Mouse (Mus musculus): ENCODE measurements around the gene Soga1. TPM values are rescaled to one million over a fixed set of nuclear protein-coding genes. Genes with fewer than 3 reads are reported as not detected.

Gene Soga1
- total RNA-seq, 2 experiments from 2014 or later = 20.2 to 25.1 TPM

- intact Hi-C loops (cut with DNase I) = loop anchor here (5.0 kb wide), 1 partner anchor 191 kb away; no protein-coding TSS in a partner anchor
- Histone ChIP-seq H3K27ac (no peak overlapping the region), H3K4me3 (no peak overlapping the region)
- no peak for TF ChIP-seq CTCF (IDR thresholded peaks at IDR 0.05)
- DNase-seq (ENCODE audit: extremely low spot score in 1 of 2, low spot score in 2 of 2) = no peak
These were observed 80.8 kb downstream of the Soga1 start for GRCm38 (mm10) chr2:156998263-156998662.

GRCm38 (mm10) chr2:156996576-156996975 lies 82.5 kb downstream of the Soga1 start:
- peak; percentile 41 to 54 for DNase-seq (ENCODE audit: extremely low spot score in 1 of 2, low spot score in 2 of 2)
- intact Hi-C loops (cut with DNase I) = loop anchor here (1.0 to 5.0 kb wide), 3 partner anchors 91 to 189 kb away; no protein-coding TSS in a partner anchor
- H3K4me3 ChIP-seq = no peak overlapping the region
- no peak overlapping the region for H3K27ac ChIP-seq
- TF ChIP-seq CTCF (IDR thresholded peaks at IDR 0.05) = peak; percentile 87

DNA sequence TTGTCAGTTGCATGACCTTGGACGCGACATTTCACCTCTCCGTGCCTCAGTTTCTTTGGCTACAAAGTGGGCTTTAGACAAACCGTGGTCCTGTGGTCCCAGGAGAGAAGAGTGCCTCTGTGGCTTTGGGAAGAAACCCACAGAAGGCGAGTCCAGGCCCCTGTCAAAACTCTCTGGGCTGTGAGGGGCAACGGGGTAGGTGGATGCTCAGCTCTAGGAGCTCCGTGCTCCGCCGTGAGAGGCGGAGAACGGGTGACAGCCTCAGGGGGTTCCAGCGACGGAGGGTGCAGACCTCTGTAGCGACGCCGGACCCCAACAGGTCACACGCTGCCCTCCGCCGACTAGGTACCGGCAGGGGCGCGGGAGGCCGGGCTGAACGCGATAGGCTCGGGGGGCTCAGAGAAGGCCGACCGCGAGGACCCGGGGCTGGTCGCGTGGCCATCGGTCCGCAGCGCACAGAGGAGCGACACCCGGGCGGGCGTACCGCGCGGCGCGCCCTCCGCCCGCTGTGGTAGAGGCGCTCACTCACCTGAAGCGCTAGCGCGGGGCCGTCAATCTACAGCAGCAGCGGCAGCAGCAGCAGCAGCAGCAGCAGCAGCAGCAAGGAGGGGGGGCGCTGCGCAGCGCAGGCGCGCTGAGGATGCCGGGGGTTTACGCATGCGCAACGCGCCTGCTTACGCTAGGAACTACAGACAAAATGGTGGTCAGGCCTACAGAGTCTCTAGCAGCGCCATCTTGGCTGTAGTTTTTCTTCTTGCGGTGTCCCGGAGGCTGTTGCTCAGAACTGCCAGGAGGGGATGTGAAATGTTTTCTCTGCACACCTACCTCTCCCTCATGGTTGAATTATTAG lies 87.4 kb downstream of the Soga1 start, which contains the start of gene Ndrg3:
Gene Ndrg3 (minus strand): TSS at position 587 of the 850 bp plus-strand sequence.
- intact Hi-C loops (cut with DNase I) = loop anchor here (1.0 to 2.0 kb wide), 2 partner anchors 51 to 88 kb away; partner anchors contain the start of gene Soga1

GRCm38 (mm10) chr2:156990727-156991431 lies 88.2 kb downstream of the Soga1 start:
- peak overlapping the region; percentile 97 for H3K27ac ChIP-seq
- peak; percentile 20; the same call in 1 of the 2 replicates for TF ChIP-seq CTCF (IDR thresholded peaks at IDR 0.05)
- peak overlapping the region; percentile 86 for H3K4me3 ChIP-seq
- intact Hi-C loops (cut with DNase I) = loop anchor here (2.0 kb wide), 1 partner anchor 50 kb away; no protein-coding TSS in a partner anchor
- peak in 1 of 2 experiments; percentile 22 for DNase-seq (ENCODE audit: extremely low spot score in 1 of 2, low spot score in 2 of 2)

More for the DNA sequence above, 87.4 kb downstream of the Soga1 start, which contains the start of gene Ndrg3:
- H3K27ac ChIP-seq = peak within 1 kb of the TSS; percentile 97
- TF ChIP-seq CTCF (IDR thresholded peaks at IDR 0.05) = peak; percentile 55
- peak within 1 kb of the TSS; percentile 86 for H3K4me3 ChIP-seq
- DNase-seq (ENCODE audit: extremely low spot score in 1 of 2, low spot score in 2 of 2) = peak; percentile 96 to 98

DNA sequence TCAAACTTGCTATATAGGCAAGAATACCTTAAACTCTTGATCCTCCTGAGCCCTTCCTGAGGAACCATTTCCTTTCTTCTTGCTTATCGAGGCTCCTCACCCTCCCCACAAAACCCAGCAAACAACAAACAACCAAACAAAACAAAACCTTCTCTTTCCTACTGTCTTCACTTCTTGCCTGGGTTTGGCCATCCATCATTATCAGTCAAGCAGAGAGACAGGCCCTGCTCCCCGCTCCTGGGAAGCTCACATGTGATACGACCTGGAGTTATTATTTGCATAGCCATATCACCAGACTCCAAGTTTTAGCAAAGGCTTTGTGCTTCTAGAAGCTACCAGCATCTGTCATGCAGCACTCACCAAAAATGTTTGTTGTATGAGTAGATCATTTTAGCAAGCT lies 91.7 kb downstream of the Soga1 start:
- DNase-seq (ENCODE audit: extremely low spot score in 1 of 2, low spot score in 2 of 2) = no peak
- no peak for TF ChIP-seq CTCF (IDR thresholded peaks at IDR 0.05)
- H3K27ac ChIP-seq = no peak overlapping the region
- H3K4me3 ChIP-seq = no peak overlapping the region
- intact Hi-C loops (cut with DNase I) = no loop called here

DNA sequence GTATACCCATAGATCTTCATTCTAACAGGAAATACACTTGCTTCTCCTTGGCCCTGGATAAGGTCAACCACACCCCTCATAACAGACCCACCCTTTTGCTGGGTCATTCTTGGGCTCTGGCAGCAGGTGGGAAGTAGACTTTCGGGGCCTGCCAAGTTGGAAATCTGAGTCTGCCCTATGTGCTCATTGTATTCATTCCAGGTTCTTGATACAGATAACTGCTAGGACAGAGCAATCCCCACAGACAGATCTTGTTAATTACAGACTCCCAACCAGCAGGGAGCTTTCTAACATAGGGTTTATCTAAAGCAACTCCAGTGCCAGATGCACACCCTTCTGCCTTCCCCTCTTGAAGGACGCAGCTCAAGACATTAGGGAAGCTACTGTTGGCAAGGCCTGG lies 96.2 kb downstream of the Soga1 start:
- no peak overlapping the region for H3K4me3 ChIP-seq
- peak overlapping the region; percentile 19; the same call in 1 of the 2 replicates for H3K27ac ChIP-seq
- DNase-seq (ENCODE audit: extremely low spot score in 1 of 2, low spot score in 2 of 2) = no peak
- intact Hi-C loops (cut with DNase I) = no loop called here
- TF ChIP-seq CTCF (IDR thresholded peaks at IDR 0.05) = no peak

DNA sequence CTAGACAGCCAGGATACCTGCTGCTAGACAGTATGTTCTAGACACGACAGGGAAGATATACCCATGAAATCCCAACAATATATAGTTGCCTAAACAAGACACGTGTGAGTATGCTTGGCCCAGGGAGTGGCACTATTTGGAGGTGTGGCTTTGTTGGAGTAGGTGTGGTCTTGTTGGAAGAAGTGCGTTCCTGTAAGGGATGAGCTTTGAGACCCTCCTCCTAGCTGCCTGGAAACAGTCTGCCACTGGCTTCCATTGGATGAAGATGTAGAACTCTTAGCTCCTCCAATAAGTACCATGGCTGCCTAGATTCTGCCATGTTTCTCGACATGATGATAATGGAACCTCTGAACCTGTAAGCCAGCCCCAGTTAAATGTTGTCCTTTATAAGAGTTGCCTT lies 97.8 kb downstream of the Soga1 start:
- intact Hi-C loops (cut with DNase I) = no loop called here
- TF ChIP-seq CTCF (IDR thresholded peaks at IDR 0.05) = no peak
- Histone ChIP-seq H3K27ac (no peak overlapping the region), H3K4me3 (no peak overlapping the region)
- no peak for DNase-seq (ENCODE audit: extremely low spot score in 1 of 2, low spot score in 2 of 2)

GRCm38 (mm10) chr2:156980059-156980458 lies 99.0 kb downstream of the Soga1 start:
- no peak overlapping the region for H3K27ac ChIP-seq
- no peak for TF ChIP-seq CTCF (IDR thresholded peaks at IDR 0.05)
- DNase-seq (ENCODE audit: extremely low spot score in 1 of 2, low spot score in 2 of 2) = no peak
- intact Hi-C loops (cut with DNase I) = no loop called here
- no peak overlapping the region for H3K4me3 ChIP-seq

DNA sequence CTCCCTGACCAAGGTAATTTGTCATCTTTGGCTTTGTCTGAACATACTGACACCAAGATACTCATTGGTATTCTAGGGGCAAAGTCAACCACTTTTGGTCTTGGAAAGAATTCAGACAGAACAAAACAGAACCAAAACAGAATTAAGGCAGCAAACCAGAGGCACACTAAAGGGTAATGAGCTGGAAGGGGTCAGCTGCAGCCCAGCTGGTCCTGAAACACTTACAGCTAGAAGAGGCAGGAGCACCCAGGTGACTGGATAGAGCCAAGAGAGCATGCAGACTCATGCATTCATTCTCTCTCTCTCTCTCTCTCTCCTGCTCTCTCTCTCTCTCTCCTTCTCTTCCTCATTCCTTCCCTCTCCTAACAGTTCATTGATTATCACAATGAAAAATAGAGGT lies 102.3 kb downstream of the Soga1 start:
- DNase-seq (ENCODE audit: extremely low spot score in 1 of 2, low spot score in 2 of 2) = no peak
- no peak for TF ChIP-seq CTCF (IDR thresholded peaks at IDR 0.05)
- no peak overlapping the region for H3K27ac ChIP-seq
- intact Hi-C loops (cut with DNase I) = no loop called here
- H3K4me3 ChIP-seq = no peak overlapping the region

DNA sequence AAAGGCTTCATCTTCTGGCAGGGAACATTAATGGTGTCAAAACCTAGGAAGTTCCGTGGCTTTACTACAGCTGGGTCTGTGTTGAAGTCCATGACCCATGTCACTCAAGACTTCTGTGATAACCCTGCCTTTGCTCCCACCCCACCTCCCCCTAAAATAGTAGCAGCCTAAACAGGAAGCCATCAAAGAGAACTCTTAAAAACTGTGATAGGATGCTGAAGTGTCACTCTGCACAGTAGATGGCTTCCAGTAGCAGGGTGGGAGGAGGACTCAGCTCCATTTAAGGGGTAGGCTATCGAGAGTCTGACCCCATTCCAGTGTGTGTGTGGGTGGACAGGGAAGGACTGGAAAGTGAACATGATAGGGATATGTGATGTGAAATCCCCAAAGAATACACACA lies 104.1 kb downstream of the Soga1 start:
- no peak overlapping the region for H3K4me3 ChIP-seq
- intact Hi-C loops (cut with DNase I) = no loop called here
- TF ChIP-seq CTCF (IDR thresholded peaks at IDR 0.05) = no peak
- no peak for DNase-seq (ENCODE audit: extremely low spot score in 1 of 2, low spot score in 2 of 2)
- H3K27ac ChIP-seq = peak overlapping the region; percentile 83; the same call in 1 of the 2 replicates

GRCm38 (mm10) chr2:156973316-156974100 lies 105.5 kb downstream of the Soga1 start:
- intact Hi-C loops (cut with DNase I) = loop anchor here (1.0 to 2.0 kb wide), 2 partner anchors 19 to 35 kb away; no protein-coding TSS in a partner anchor
- peak; percentile 51 to 72 for DNase-seq (ENCODE audit: extremely low spot score in 1 of 2, low spot score in 2 of 2)
- peak overlapping the region; percentile 83 for H3K27ac ChIP-seq
- peak; percentile 32 for TF ChIP-seq CTCF (IDR thresholded peaks at IDR 0.05)
- H3K4me3 ChIP-seq = no peak overlapping the region
